Mouse (Mus musculus): ENCODE measurements around the gene Kif5c.

Gene Kif5c

GRCm38 (mm10) chr2:49618829-49619718 is at the start of gene Kif5c:
Gene Kif5c (plus strand): TSS chr2:49619298.
- DNase-seq (ENCODE audit: low read depth, low spot score): peak; percentile 85

DNA sequence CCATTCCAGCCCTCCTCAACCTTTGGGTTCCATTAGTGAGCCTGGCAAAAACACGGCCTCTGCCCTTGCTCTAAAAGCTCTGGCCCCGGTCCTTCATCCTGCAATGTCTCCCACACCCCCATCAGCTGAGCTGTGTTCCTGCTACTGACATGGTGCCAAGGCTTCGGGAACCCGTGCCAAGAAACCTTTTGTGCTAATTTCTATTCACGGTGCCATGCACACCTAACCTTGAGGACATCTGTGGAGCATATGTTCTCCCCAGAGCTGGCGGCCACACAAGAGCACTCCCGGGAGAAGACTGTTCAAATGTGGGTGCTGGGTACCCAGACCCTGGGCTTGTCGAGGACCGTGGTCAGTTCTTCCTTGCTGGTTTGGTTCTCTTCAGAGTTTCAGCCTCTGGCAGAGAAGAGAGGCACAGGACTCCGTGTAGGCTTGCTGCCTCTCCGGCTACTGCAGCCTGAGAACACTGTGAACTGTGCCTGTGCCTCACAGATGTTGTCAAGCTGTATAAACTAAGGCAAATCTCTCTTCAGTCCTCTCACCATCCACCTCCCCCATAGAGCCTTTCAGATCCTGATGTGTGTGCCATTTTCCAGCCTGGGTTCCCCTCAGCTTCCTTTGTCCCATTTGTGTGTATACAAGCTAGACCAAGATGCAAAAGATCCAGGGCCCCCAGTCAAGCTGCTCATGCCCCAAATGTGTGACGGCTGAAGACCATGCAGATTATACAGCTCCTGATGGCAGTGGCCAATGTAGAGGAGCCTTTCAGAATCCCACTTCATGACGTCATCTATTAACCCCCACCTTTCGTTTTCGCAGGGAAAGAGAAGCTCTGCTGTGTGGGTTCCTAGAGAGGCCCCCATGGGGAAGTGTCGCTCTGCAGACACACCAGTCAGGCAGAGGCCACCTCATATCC is 49.0 kb upstream of the Kif5c start:
- DNase-seq (ENCODE audit: low read depth, low spot score): no peak

GRCm38 (mm10) chr2:49570778-49571101 is 48.4 kb upstream of the Kif5c start:
- no peak for DNase-seq (ENCODE audit: low read depth, low spot score)

DNA sequence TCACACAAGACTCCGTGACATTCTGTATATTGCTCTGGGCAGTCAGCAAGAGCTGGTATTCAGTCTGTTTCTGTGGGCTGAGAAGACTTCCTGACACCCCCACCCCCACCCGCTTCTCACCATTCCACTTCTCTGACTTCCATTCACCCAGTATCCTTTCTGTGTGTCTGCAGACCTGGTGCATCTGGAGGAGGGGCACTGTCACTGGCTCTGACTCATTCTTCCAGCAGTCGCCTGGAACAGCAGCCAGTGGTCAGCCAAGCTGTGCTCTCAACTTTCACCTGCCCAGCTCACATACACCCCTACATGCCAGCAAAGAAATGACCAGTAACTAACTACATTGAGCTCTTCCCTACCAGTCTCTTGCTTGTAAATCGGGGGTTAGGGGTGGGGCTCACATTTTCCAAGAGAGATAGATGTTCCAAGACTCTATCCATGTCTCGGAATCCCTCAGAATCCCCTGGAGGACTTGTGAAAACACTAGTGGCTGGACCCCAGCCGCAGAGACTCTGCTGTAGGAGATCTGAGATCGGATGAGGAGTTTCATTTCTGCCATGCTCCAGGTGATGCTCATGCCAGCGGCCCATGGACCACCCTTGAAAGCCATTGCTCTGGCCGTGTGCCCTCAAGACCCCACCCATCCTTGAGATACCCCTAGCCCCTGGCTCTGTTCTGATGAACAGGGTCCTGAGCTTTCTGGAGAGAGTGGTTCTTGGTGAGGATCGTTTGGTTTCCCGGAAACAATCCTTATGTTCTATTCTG is 47.8 kb upstream of the Kif5c start:
- no peak for DNase-seq (ENCODE audit: low read depth, low spot score)

DNA sequence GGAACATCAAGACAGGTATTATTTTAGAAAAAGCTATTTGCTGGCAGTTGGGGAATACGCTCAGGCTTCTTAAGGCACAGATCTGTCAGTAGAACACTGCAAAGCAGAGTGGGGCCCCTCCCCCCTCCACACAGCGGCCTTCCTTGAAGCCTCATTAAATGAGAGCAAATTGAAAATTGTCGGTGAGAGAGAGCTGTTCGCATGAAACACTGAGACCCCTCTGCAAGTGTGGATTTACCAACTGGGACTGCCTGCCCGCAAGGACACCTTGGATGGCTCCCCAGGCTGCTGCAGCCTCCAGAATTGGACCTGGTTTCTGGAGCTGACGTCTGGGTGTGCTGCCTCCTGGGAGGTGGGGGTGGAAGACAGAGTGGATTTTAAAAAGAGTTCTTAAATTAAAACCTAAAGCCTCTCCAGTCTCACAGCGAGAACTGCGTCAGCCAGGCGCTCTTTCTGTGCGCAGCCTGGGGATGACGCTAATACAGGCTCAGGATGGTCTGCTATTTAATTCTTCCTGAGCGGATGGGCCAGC is 46.9 kb upstream of the Kif5c start:
- DNase-seq (ENCODE audit: low read depth, low spot score): peak; percentile 18

DNA sequence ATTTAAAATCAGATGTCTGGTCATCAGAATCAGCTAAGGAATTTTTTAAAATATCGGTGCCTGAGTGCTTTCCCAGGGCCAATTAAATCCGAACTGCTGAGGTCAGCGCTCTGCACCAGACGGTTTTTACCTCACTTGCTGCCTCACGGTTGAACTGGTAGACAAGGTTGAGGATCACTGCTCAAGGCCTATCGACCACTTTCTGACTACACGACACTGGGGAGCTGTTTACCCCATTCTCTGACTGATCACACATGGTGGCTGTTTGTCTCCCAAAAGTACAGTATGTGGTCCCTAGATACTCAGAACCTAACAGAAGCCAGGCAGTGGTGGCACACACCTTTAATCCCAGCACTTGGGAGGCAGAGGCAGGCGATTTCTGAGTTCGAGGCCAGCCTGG is 46.4 kb upstream of the Kif5c start:
- no peak for DNase-seq (ENCODE audit: low read depth, low spot score)

DNA sequence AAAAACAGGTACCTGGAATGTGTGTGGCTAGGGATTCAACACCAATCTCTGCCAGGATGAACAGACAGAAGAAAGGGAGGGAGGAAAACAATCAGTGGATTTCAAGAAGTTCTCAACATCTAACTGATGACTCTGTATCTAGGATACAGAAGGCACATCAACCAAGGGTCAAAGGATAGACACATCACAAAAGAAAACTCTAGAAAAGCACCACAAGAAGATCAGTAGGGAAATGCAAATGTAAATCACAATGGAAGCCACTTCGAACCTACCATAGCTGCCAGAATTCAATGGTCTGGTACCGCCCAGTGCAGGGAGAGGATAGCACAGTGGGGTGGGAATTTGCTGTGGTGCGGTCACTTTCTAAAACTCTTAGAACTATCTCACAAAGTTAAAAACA is 45.8 kb upstream of the Kif5c start:
- DNase-seq (ENCODE audit: low read depth, low spot score): no peak

DNA sequence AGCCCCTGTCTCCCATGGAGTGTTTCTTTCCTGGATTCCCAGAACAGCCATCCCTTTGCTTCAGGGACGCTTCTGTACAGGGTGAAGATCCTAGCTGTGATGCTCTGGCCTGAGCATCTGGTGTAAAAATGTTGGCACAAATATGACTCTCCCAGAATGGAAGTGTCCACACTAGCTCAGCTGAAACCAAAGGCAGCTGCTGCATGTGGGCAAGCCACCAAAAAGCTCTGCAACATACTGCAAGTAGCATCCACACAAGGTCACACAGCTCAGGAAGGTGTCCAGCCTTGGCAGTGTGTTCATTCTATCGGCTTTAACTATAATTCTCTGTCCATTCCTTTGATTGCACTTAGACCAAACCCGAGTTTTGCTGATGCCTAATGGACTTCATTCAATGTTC is 38.5 kb upstream of the Kif5c start:
- DNase-seq (ENCODE audit: low read depth, low spot score): no peak

- no peak for DNase-seq (ENCODE audit: low read depth, low spot score)
Measured at GRCm38 (mm10) chr2:49582546-49582945, 36.6 kb upstream of the Kif5c start.

DNA sequence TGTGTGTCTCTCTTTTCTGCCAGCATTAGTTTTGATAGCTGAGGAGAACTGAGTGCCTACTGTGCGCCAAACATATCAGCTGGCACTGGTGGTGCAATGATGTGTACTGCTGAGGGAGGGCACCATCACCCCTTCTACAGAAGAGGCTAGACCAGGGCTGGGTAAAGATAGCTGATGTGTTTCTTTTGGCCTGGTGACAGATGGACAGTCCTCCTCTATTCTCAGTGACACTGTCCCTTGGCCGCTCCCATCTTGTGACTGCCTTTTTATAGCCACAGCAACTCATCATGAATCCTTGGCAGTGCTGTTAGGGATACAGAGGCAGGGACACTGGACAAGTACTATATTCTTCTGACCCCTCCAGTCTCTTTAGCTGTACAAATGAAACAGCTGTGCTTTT is 35.8 kb upstream of the Kif5c start:
- no peak for DNase-seq (ENCODE audit: low read depth, low spot score)

DNA sequence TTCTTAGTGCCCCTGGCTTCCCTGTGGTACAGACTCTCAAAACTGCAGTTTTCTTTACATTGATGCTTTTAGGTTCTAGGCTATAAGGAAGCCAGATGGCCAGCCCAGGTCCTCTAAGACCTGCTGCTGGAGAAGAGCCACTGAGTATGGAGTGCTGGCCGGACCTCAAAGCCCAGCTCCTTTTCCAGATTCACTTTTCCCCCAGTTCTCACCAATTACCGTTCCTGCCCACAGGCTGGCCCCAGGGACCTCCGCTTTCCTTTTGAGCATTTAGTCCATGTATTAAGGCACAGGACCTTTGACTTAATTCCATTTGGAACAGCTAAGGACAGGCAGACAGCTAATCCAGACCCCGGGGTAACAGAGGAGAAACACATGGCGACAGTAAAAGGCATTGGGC is 28.6 kb upstream of the Kif5c start:
- DNase-seq (ENCODE audit: low read depth, low spot score): no peak

DNA sequence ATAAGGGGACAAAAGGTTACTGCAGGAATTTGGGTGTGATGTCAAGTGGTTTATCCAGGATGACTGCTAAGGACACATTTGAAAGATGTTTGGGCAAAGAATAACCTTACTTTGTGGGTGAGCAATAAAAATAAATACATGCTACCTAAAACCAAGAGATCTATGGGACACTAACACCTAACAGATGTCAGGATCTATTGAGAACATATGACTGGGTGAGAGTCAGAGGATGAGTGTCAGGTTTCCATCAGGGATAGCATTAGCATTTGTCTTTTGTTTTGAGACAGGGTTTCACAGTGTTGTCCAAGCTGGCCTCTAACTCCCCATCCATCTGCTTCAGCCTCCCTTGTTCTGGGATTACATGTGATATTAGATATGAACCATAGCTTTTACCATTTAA is 26.2 kb upstream of the Kif5c start:
- DNase-seq (ENCODE audit: low read depth, low spot score): no peak

GRCm38 (mm10) chr2:49594886-49595285 is 24.2 kb upstream of the Kif5c start:
- DNase-seq (ENCODE audit: low read depth, low spot score): no peak

DNA sequence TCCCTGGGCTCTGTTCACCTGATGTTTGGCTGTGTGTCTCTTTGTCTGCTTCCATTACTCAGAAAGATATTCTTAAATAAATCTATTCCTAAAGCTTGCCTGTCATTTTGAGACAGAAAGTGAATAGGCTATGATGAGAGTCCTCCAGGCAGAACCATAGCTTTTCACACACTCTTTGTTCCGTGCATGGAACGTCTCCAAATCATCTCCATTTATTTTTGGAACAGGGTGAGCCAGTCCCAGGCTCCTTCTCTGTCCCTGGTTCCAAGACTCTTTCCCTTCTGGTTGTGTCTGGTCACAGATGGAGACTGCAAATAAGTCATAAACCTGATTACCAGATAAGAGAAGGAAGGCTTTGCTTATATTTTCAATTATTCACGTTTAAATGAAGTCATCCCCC is 22.8 kb upstream of the Kif5c start:
- DNase-seq (ENCODE audit: low read depth, low spot score): no peak

DNA sequence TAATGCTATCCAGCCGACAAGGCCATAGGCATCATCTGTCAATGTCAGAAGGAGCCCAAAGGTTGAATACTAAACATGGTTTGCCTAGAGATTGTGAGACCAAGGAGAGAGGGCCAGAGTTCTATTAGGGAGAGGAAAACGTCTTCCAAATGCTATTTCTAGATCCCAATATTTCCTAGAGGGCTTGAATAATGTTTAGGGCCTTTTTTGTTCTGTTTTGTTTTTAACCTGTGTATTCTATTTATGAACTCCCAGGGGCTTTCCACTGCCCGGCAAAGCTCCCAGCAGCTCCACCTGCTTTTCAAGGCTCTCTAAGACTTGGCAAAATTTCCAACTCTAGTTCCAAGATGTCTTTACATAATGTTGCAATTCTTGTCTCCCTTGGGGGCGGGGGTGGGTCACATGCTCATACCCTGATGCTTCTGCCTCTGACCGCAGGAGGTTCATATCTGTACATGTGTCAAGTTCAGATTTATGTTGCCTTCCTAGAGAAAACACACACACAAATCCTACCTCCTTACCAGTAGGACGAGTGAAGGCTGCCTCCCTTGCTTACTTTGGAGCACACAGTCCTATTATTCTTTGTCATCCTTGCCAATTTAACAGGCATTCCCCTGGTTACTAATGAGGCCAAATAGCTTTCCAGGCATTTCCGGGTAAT is 18.9 kb upstream of the Kif5c start:
- DNase-seq (ENCODE audit: low read depth, low spot score): peak; percentile 8

GRCm38 (mm10) chr2:49602791-49603349 is 16.2 kb upstream of the Kif5c start:
- no peak for DNase-seq (ENCODE audit: low read depth, low spot score)

DNA sequence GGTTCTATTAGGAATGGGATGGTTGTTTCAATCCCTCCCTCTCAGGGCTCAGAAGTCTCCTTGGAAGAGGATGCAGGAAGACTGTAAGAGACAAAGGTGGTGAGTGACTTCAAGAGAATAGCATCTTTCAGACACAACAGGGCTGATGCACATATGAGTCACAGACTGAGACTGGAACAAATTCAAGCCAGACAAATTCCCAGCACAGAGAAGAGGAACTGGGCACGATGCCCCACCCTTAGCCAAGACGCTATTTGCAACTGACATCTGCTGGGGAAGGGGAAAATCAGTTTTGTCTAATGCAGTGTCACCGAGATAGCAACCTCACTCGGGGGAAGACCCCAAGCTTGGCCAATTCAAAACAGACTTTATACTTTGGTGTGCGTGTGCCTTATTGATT is 9.5 kb upstream of the Kif5c start:
- DNase-seq (ENCODE audit: low read depth, low spot score): no peak

DNA sequence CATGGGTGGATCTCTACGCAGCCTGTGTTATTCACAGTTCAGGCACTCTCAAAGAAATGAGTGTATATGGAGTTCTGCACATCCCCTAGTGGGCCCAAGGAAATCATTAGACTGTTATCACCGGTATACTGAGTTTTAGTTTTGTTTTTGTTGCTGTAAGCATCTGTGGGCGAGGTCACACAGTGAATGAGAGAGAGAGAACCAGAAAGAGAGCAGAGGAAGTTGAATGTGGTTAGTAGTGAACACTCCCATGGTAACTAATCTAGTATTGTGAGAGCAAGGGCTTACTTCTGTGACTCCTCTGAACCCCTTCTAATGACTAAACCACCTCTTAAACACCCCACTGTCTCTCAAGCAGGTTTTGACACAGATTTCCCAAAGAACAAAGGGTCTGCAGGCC is 2.3 kb upstream of the Kif5c start:
- no peak for DNase-seq (ENCODE audit: low read depth, low spot score)

DNA sequence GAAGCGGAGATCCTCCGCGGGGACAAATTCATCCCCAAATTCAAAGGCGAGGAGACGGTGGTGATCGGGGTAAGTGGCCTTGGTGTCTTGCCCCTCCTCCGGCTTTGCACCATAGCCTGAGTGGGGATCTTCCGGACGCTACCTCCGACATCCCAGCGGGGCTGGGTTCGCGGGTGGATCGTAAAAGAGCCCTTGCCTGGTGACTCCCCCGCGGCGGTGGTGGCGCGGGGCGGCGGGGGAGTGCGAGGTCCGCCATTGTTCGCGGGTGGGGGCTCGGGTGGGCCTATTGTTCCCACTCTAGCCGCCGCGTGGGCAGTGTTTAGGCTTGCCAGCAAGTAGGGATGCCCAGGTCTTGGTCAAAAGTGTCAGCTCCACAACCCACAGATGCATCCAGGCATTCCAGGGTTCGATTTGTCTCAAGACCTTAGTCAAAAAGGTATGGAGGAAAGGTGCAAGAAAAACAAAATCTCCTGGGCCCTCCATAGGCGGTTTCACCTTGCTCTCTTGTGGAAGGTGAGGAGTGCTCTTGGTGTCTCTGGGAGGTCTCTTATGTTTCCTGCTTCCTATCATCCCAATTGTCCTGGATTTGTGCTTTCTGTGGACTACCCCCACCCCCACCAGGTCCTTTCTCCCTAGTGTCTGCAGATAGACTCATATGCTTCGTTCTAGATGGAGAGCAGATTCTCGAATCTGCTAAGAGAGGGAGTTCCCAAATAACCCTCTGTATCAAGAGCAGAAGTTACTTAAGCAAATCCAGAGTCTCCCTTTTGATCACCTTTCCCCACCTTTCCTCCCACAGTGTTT is 823 bp downstream of the Kif5c start:
- peak; percentile 26 for DNase-seq (ENCODE audit: low read depth, low spot score)

- peak; percentile 12 for DNase-seq (ENCODE audit: low read depth, low spot score)
Measured at GRCm38 (mm10) chr2:49620626-49621117, 1.6 kb downstream of the Kif5c start.

Data from forelimb bud, embryonic 11.5 days (tissue).